Mouse (Mus musculus): ENCODE measurements at regions not wholly inside any gene's neighbourhood (a gene's known extent, or its start where the extent isn't known, plus 50 kb on each side); places are given as distances from the start of the nearest gene placed in this dataset.

DNA sequence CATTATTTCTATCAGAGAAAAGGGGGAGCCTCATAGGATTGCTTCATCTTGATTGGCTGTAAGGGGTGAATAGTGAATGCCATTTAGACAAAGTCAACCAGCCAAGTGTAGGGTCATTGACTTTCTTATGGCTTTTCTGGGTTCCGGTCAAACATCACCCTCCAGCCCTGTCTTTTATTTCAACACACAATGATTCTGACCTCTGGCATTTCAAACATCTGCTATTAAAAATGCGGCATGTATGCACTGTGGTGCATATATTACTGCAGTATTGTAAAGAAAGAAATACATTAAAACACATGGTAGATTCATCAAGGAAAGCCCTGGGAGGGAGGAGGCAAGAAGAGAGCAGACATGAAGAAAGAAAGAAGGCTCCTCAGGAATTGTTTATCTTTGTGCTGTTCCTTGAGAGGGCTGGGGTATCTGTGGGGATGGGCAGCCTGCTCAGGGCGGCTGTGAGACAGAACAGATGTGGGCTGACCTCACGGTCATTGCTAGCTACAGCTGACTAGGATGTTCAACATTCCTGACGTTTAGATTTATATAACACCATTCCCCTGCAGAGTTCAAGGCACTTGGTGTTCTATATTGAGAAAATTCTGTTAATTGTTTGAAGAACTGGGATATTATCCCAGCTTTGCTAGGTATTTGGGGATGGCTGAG is 303.5 kb upstream of the Ppp2r3a start:
- 40% methylated on average over 5 of the region's 5 CpGs for WGBS
- no peak overlapping the region for H3K27ac ChIP-seq (ENCODE audit: low read depth, low read length)
- no peaks in the 10 kb centered on the region for H3K36me3 ChIP-seq (ENCODE audit: control insufficient read depth, insufficient read depth, low read length)
- H3K9ac ChIP-seq (replicated peaks; ENCODE audit: low read depth, low read length): no peak overlapping the region
- no peaks in the 10 kb centered on the region for H3K9me3 ChIP-seq (ENCODE audit: control insufficient read depth, low read length)
- no peak overlapping the region for H3K4me3 ChIP-seq (ENCODE audit: low read depth, low read length)
- H3K27me3 ChIP-seq (ENCODE audit: control insufficient read depth, insufficient read depth, low read length): no peaks in the 10 kb centered on the region
- H3K4me1 ChIP-seq (ENCODE audit: control insufficient read depth, insufficient read depth, low read length): no peaks in the 10 kb centered on the region
- ATAC-seq (ENCODE audit: low read depth): no peak
- H3K4me2 ChIP-seq (ENCODE audit: low read depth, low read length): no peak overlapping the region

DNA sequence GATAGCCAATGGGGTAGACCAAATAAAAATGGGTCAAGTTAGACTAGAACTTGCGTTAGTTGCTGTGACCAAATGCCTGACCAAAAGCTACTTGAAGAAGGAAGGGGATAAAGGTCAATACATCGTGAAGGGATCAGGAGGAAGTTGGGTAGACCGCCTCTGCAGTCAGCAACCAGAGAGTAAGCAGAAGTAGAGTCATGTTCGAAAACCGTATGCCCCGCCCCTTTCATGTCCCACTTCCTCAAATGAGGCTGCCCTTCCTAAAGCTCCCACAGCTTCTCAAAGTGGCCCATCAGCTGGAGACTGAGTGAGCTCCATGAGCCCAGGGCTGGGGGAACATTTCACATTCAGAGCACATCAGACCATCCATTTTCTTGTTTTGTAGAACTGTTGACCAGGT is 301.2 kb upstream of the Ppp2r3a start:
- no peak overlapping the region for H3K4me2 ChIP-seq (ENCODE audit: low read depth, low read length)
- no peak overlapping the region for H3K27ac ChIP-seq (ENCODE audit: low read depth, low read length)
- no peaks in the 10 kb centered on the region for H3K36me3 ChIP-seq (ENCODE audit: control insufficient read depth, insufficient read depth, low read length)
- ATAC-seq (ENCODE audit: low read depth): no peak
- H3K9ac ChIP-seq (replicated peaks; ENCODE audit: low read depth, low read length): no peak overlapping the region
- peaks cover 3% of the 10 kb centered on the region; the same call in 1 of the 2 replicates for H3K9me3 ChIP-seq (ENCODE audit: control insufficient read depth, low read length)
- H3K4me3 ChIP-seq (ENCODE audit: low read depth, low read length): no peak overlapping the region
- H3K4me1 ChIP-seq (ENCODE audit: control insufficient read depth, insufficient read depth, low read length): no peaks in the 10 kb centered on the region
- no peaks in the 10 kb centered on the region for H3K27me3 ChIP-seq (ENCODE audit: control insufficient read depth, insufficient read depth, low read length)
- 94% methylated on average over 6 of the region's 6 CpGs for WGBS

DNA sequence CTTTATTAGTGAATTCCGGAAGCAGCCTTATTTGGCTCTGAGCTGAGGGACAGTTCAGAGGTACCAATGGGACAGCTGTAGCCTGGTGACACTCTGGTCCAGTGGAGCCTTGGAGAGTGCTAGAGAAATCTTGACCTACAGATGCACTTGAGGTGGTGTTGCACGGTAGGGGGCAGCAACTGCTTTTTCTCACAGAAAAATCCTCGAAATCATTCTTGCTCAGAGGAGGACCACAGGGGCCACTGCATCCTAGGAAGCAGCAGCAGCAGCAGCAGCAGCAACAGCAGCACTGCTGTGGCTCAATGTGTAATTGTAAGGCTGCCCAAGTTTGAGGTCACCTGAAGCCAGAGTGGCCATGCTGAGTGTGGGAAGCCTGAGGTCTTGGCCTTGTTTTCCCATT is 299.7 kb upstream of the Ppp2r3a start:
- Histone ChIP-seq H3K4me1 (ENCODE audit: control insufficient read depth, insufficient read depth, low read length) (no peaks in the 10 kb centered on the region), H3K4me3 (ENCODE audit: low read depth, low read length) (no peak overlapping the region), H3K36me3 (ENCODE audit: control insufficient read depth, insufficient read depth, low read length) (no peaks in the 10 kb centered on the region), H3K9ac (replicated peaks; ENCODE audit: low read depth, low read length) (no peak overlapping the region), H3K27ac (ENCODE audit: low read depth, low read length) (no peak overlapping the region), H3K27me3 (ENCODE audit: control insufficient read depth, insufficient read depth, low read length) (no peaks in the 10 kb centered on the region), H3K9me3 (ENCODE audit: control insufficient read depth, low read length) (peaks cover 3% of the 10 kb centered on the region; the same call in 1 of the 2 replicates), H3K4me2 (ENCODE audit: low read depth, low read length) (no peak overlapping the region)
- no peak for ATAC-seq (ENCODE audit: low read depth)
- WGBS: 60% methylated on average over 3 of the region's 3 CpGs

DNA sequence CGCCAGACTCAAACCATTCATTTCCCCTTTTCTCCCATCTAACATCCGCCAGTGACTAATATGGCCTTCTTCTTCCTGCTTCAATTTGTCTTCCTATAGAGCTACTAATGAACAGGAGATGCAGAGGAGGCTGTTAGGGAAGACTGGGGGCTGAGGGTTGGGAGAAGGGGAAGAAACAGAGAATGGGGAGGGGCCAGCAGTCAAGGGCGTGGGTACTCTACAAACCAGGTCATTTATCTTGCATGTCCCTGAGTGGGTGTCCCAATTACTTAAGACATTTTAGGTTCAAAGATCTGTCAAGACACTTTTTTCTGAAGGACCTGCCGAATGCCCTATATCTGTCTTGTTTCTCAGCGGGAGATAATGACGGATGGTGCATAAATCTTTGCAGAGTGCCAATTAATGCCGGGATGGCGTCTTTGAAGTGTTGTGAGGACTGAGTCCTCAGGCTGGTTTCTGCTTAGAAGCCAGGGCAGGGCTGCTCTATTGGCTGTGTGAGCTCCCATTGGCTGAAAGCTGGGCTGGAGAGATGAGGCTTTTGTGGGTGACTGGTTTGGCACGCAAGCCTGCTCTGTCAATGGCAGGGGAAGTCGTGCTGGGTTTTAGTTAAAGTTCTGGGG is 294.7 kb upstream of the Ppp2r3a start:
- 10% methylated on average over 10 of the region's 10 CpGs for WGBS
- Histone ChIP-seq H3K4me2 (ENCODE audit: low read depth, low read length) (no peak overlapping the region), H3K4me1 (ENCODE audit: control insufficient read depth, insufficient read depth, low read length) (no peaks in the 10 kb centered on the region), H3K4me3 (ENCODE audit: low read depth, low read length) (no peak overlapping the region), H3K27ac (ENCODE audit: low read depth, low read length) (no peak overlapping the region), H3K27me3 (ENCODE audit: control insufficient read depth, insufficient read depth, low read length) (no peaks in the 10 kb centered on the region), H3K9ac (replicated peaks; ENCODE audit: low read depth, low read length) (no peak overlapping the region), H3K9me3 (ENCODE audit: control insufficient read depth, low read length) (peaks cover 3% of the 10 kb centered on the region; the same call in 1 of the 2 replicates), H3K36me3 (ENCODE audit: control insufficient read depth, insufficient read depth, low read length) (no peaks in the 10 kb centered on the region)
- ATAC-seq (ENCODE audit: low read depth): no peak

DNA sequence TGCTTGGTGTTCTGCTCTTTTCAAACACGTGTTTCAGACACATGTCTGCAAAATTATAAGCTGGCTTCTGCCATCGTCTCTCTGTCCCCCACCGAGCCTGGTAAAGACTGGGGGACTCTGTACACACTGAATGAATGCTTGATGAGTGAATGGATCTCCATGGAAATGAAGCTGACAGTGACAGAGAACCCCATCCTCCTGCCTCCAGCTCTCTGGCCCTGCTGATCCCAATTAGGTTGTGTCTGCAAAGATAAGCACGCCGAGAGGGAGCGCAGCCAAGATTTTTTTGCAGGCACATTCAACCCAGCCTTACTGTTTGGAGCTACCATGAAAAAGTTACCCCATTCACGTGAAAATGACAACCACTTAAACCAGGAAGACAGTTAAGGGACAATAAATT is 266.5 kb upstream of the Ppp2r3a start:
- ATAC-seq (ENCODE audit: low read depth): no peak
- Histone ChIP-seq H3K9ac (replicated peaks; ENCODE audit: low read depth, low read length) (no peak overlapping the region), H3K4me2 (ENCODE audit: low read depth, low read length) (no peak overlapping the region), H3K4me3 (ENCODE audit: low read depth, low read length) (no peak overlapping the region), H3K27ac (ENCODE audit: low read depth, low read length) (no peak overlapping the region), H3K9me3 (ENCODE audit: control insufficient read depth, low read length) (no peaks in the 10 kb centered on the region), H3K4me1 (ENCODE audit: control insufficient read depth, insufficient read depth, low read length) (no peaks in the 10 kb centered on the region), H3K27me3 (ENCODE audit: control insufficient read depth, insufficient read depth, low read length) (no peaks in the 10 kb centered on the region), H3K36me3 (ENCODE audit: control insufficient read depth, insufficient read depth, low read length) (no peaks in the 10 kb centered on the region)
- 35% methylated on average over 7 of the region's 7 CpGs for WGBS

DNA sequence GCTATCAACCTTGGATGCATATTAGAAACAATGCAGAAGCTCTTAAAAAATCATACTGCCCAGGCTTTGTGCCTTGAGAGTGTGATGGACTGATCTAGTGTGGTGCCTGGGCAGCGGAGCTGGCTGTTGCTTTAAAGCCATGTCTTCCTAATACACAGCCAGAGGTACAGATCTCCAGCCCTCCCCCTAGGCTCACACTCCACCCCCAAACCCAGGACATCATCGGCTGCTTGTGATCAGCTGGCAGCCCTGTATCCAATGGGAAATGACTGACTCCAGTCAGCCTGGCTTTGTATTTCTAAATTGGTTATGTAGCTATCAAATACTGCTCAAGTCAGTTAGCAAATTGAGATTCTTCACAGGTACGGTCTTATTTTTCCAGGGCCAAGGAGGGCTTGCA is 259.2 kb upstream of the Ppp2r3a start:
- Histone ChIP-seq H3K9ac (replicated peaks; ENCODE audit: low read depth, low read length) (no peak overlapping the region), H3K27me3 (ENCODE audit: control insufficient read depth, insufficient read depth, low read length) (no peaks in the 10 kb centered on the region), H3K27ac (ENCODE audit: low read depth, low read length) (no peak overlapping the region), H3K4me2 (ENCODE audit: low read depth, low read length) (no peak overlapping the region), H3K36me3 (ENCODE audit: control insufficient read depth, insufficient read depth, low read length) (no peaks in the 10 kb centered on the region), H3K4me1 (ENCODE audit: control insufficient read depth, insufficient read depth, low read length) (0 out of 2 replicates have a peak, but pooled peaks cover 3% of the 10 kb centered on the region), H3K4me3 (ENCODE audit: low read depth, low read length) (no peak overlapping the region), H3K9me3 (ENCODE audit: control insufficient read depth, low read length) (no peaks in the 10 kb centered on the region)
- ATAC-seq (ENCODE audit: low read depth): no peak
- WGBS: 70% methylated on average over 3 of the region's 3 CpGs

DNA sequence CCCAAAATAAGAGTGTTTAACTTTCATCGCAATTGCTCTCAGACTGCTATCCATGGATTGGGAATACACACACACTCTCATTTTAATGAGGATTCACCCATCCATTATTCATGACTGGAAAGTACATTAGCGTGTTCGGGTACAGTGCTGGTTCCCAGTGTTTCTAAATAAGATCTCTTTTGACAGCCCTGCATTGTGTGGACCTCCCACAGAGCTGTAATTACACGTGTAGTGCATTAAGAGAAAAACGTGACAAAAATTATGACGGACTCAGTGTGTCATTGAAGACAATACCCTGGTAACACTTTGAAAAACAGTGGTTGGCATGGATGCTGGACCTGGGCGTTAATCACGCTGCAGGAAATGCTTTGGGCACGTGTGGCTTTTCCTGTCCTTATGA is 257.6 kb upstream of the Ppp2r3a start:
- H3K4me2 ChIP-seq (ENCODE audit: low read depth, low read length): no peak overlapping the region
- no peak overlapping the region for H3K27ac ChIP-seq (ENCODE audit: low read depth, low read length)
- H3K4me3 ChIP-seq (ENCODE audit: low read depth, low read length): no peak overlapping the region
- H3K27me3 ChIP-seq (ENCODE audit: control insufficient read depth, insufficient read depth, low read length): no peaks in the 10 kb centered on the region
- ATAC-seq (ENCODE audit: low read depth): no peak
- WGBS: 56% methylated on average over 9 of the region's 9 CpGs
- H3K4me1 ChIP-seq (ENCODE audit: control insufficient read depth, insufficient read depth, low read length): 0 out of 2 replicates have a peak, but pooled peaks cover 3% of the 10 kb centered on the region
- H3K9me3 ChIP-seq (ENCODE audit: control insufficient read depth, low read length): no peaks in the 10 kb centered on the region
- no peak overlapping the region for H3K9ac ChIP-seq (replicated peaks; ENCODE audit: low read depth, low read length)
- no peaks in the 10 kb centered on the region for H3K36me3 ChIP-seq (ENCODE audit: control insufficient read depth, insufficient read depth, low read length)

DNA sequence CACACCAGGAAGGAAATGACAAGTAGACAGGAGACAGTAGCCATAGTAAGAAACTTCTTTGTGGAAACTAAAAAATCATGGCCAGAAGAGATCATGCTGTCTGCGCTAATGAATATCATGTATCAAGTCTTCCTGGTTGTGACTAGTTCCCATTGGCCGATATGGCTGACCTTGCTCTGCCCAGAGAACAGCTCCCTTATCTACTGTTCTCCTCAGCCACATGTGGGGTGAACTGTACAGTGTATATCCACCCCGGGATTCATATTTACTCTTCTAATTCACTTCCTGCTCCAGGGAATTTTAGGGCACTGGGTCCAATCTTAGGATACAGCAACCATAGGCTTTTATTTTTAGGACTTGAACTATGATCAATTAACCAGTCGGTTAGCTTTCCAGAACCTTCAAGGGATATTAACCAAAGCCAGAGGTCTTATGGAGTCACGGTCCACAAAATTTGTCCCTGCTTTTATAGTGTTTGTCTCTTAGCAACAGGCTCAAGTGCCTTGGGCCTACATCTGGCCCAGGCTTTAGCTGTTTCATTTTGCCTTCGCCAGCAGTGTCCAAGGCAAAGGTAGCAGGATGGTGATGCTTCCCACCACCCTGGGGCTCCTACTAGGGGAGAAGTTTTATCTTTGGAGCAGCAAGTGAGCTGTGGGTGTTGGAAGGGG is 255.6 kb upstream of the Ppp2r3a start:
- 63% methylated on average over 6 of the region's 6 CpGs for WGBS
- Histone ChIP-seq H3K27me3 (ENCODE audit: control insufficient read depth, insufficient read depth, low read length) (no peaks in the 10 kb centered on the region), H3K36me3 (ENCODE audit: control insufficient read depth, insufficient read depth, low read length) (no peaks in the 10 kb centered on the region), H3K4me2 (ENCODE audit: low read depth, low read length) (no peak overlapping the region), H3K9ac (replicated peaks; ENCODE audit: low read depth, low read length) (no peak overlapping the region), H3K4me3 (ENCODE audit: low read depth, low read length) (no peak overlapping the region), H3K9me3 (ENCODE audit: control insufficient read depth, low read length) (no peaks in the 10 kb centered on the region), H3K4me1 (ENCODE audit: control insufficient read depth, insufficient read depth, low read length) (0 out of 2 replicates have a peak, but pooled peaks cover 3% of the 10 kb centered on the region), H3K27ac (ENCODE audit: low read depth, low read length) (no peak overlapping the region)
- no peak for ATAC-seq (ENCODE audit: low read depth)

Measured in neural tube, embryonic 14.5 days (tissue).